Mouse (Mus musculus): ENCODE results near the gene Wwc1. TPM values are rescaled to one million over a fixed set of nuclear protein-coding genes. Genes with fewer than 3 reads are reported as not detected.

The Wwc1 gene
- polyA plus RNA-seq, 1 experiment from 2014 or later, result 7.8 TPM

- H3K4me1 ChIP-seq (ENCODE audit: control insufficient read depth, insufficient read depth, low read length), result 0 out of 2 replicates have a peak, but pooled peaks cover 2% of the 10 kb centered on the region
These were observed 48.0 kb downstream of the Wwc1 start for GRCm38 (mm10) chr11:35932121-35932885.

DNA sequence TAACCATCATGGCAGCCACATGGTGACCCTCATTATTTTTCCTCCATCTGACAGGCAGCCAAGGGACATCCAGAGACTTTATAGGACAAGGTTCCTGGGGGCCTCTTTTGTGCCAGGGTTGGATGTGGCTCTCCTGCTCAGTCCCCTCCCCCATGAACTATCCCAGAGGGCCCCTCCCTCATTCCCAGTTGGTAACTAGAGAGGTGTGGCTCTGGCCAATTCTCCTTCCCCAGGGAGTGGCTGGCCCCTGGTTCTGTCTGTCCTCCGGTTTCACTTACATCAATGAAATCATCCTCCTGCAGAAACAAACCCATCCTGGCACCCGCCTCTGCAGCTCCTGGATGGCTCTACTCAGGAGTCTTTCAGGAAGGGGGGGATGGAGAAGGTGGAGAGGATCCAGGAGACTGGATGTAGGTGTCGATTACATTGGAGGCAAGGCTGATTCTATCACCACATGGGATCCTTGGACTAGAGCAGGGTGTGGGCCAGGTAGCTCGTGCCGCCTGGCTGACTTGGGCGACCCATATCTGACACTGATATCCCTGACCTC lies 49.7 kb downstream of the Wwc1 start:
- Histone ChIP-seq H3K4me2 (ENCODE audit: low read length) (no peak overlapping the region), H3K9ac (ENCODE audit: low read depth, low read length) (no peak overlapping the region), H3K4me3 (ENCODE audit: low read depth, low read length) (no peak overlapping the region), H3K4me1 (ENCODE audit: control insufficient read depth, insufficient read depth, low read length) (0 out of 2 replicates have a peak, but pooled peaks cover 2% of the 10 kb centered on the region), H3K27me3 (ENCODE audit: control insufficient read depth, insufficient read depth, low read depth, low read length) (no peaks in the 10 kb centered on the region), H3K36me3 (ENCODE audit: control insufficient read depth, insufficient read depth, low read length) (no peaks in the 10 kb centered on the region), H3K27ac (ENCODE audit: low read length) (no peak overlapping the region), H3K9me3 (replicated peaks; ENCODE audit: control insufficient read depth, low read length, poor library complexity, severe bottlenecking) (peaks cover 3% of the 10 kb centered on the region; the same call in 1 of the 2 replicates)
- 95% methylated on average over 6 of the region's 6 CpGs for WGBS
- ATAC-seq, result no peak

More at GRCm38 (mm10) chr11:35932121-35932885, 48.0 kb downstream of the Wwc1 start:
- Histone ChIP-seq H3K27ac (ENCODE audit: low read length) (no peak overlapping the region), H3K9ac (ENCODE audit: low read depth, low read length) (no peak overlapping the region), H3K9me3 (replicated peaks; ENCODE audit: control insufficient read depth, low read length, poor library complexity, severe bottlenecking) (no peaks in the 10 kb centered on the region), H3K4me3 (ENCODE audit: low read depth, low read length) (no peak overlapping the region), H3K27me3 (ENCODE audit: control insufficient read depth, insufficient read depth, low read depth, low read length) (no peaks in the 10 kb centered on the region), H3K36me3 (ENCODE audit: control insufficient read depth, insufficient read depth, low read length) (no peaks in the 10 kb centered on the region), H3K4me2 (ENCODE audit: low read length) (no peak overlapping the region)
- no peak for ATAC-seq
- 79% methylated on average over 14 of the region's 14 CpGs for WGBS

DNA sequence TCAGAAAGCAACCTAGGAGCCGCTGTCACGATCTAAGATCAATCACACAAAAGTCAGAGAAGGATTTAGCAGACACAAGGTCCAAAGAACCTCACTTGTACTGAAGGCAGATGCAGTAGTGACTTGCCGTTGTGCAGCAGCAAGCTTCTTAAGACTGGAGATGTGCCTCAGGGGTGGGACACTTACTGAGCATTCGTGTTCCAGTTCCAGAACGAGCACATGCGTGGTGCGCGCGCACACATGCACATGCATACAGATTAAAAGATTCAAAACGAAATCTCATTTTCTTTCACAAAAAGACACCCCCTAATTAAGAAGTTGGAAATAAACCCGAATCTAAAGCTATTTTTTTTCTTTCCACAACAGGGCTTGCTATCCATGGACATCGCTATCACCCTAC lies 51.9 kb downstream of the Wwc1 start:
- ATAC-seq, result no peak
- 90% methylated on average over 12 of the region's 12 CpGs for WGBS
- Histone ChIP-seq H3K4me3 (ENCODE audit: low read depth, low read length) (no peak overlapping the region), H3K4me2 (ENCODE audit: low read length) (no peak overlapping the region), H3K27ac (ENCODE audit: low read length) (no peak overlapping the region), H3K9me3 (replicated peaks; ENCODE audit: control insufficient read depth, low read length, poor library complexity, severe bottlenecking) (peaks cover 3% of the 10 kb centered on the region; the same call in 1 of the 2 replicates), H3K36me3 (ENCODE audit: control insufficient read depth, insufficient read depth, low read length) (no peaks in the 10 kb centered on the region), H3K4me1 (ENCODE audit: control insufficient read depth, insufficient read depth, low read length) (0 out of 2 replicates have a peak, but pooled peaks cover 2% of the 10 kb centered on the region), H3K9ac (ENCODE audit: low read depth, low read length) (no peak overlapping the region), H3K27me3 (ENCODE audit: control insufficient read depth, insufficient read depth, low read depth, low read length) (no peaks in the 10 kb centered on the region)

GRCm38 (mm10) chr11:35927309-35927708 lies 53.0 kb downstream of the Wwc1 start:
- peak; percentile 85 for ATAC-seq
- Histone ChIP-seq H3K36me3 (ENCODE audit: control insufficient read depth, insufficient read depth, low read length) (no peaks in the 10 kb centered on the region), H3K27me3 (ENCODE audit: control insufficient read depth, insufficient read depth, low read depth, low read length) (no peaks in the 10 kb centered on the region), H3K9ac (ENCODE audit: low read depth, low read length) (no peak overlapping the region), H3K27ac (ENCODE audit: low read length) (peak overlapping the region; percentile 66), H3K4me1 (ENCODE audit: control insufficient read depth, insufficient read depth, low read length) (peaks cover 7% of the 10 kb centered on the region; the same call in 1 of the 2 replicates), H3K4me2 (ENCODE audit: low read length) (no peak overlapping the region), H3K4me3 (ENCODE audit: low read depth, low read length) (no peak overlapping the region), H3K9me3 (replicated peaks; ENCODE audit: control insufficient read depth, low read length, poor library complexity, severe bottlenecking) (peaks cover 3% of the 10 kb centered on the region; the same call in 1 of the 2 replicates)
- WGBS, result 27% methylated on average over 14 of the region's 14 CpGs

DNA sequence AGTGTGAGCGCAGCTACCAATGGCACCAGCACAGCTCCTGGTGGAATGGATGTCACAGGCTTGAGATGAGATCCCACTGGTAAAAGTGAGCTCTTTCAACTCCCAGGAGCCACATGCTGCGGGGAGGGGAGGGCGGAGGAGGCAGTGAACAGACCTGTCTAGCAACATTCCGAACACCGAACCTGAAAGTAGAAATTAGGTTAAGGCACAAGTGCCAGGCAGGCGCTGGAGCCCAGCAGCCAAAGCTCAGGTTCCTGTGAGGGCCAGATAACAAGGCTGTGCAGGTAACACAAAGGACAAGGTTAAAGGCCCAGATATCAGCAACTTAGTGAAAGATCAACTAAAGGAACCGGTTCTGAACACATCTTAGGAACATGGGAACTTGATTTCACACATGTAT lies 54.7 kb downstream of the Wwc1 start:
- peaks cover 3% of the 10 kb centered on the region; the same call in 1 of the 2 replicates for H3K9me3 ChIP-seq (replicated peaks; ENCODE audit: control insufficient read depth, low read length, poor library complexity, severe bottlenecking)
- no peak overlapping the region for H3K4me3 ChIP-seq (ENCODE audit: low read depth, low read length)
- peaks cover 11% of the 10 kb centered on the region for H3K4me1 ChIP-seq (ENCODE audit: control insufficient read depth, insufficient read depth, low read length)
- no peaks in the 10 kb centered on the region for H3K27me3 ChIP-seq (ENCODE audit: control insufficient read depth, insufficient read depth, low read depth, low read length)
- ATAC-seq, result no peak
- WGBS, result 88% methylated on average over 7 of the region's 7 CpGs
- no peaks in the 10 kb centered on the region for H3K36me3 ChIP-seq (ENCODE audit: control insufficient read depth, insufficient read depth, low read length)
- 0 out of 2 replicates have a peak overlapping the region, but pooled peaks have one; percentile 24 for H3K27ac ChIP-seq (ENCODE audit: low read length)
- H3K9ac ChIP-seq (ENCODE audit: low read depth, low read length), result no peak overlapping the region
- no peak overlapping the region for H3K4me2 ChIP-seq (ENCODE audit: low read length)

GRCm38 (mm10) chr11:35922205-35922873 lies 58.0 kb downstream of the Wwc1 start:
- H3K4me2 ChIP-seq (ENCODE audit: low read length), result no peak overlapping the region
- H3K4me1 ChIP-seq (ENCODE audit: control insufficient read depth, insufficient read depth, low read length), result peaks cover 18% of the 10 kb centered on the region
- WGBS, result 29% methylated on average over 12 of the region's 12 CpGs
- no peak overlapping the region for H3K4me3 ChIP-seq (ENCODE audit: low read depth, low read length)
- no peaks in the 10 kb centered on the region for H3K36me3 ChIP-seq (ENCODE audit: control insufficient read depth, insufficient read depth, low read length)
- no peak overlapping the region for H3K27ac ChIP-seq (ENCODE audit: low read length)
- H3K27me3 ChIP-seq (ENCODE audit: control insufficient read depth, insufficient read depth, low read depth, low read length), result no peaks in the 10 kb centered on the region
- ATAC-seq, result peak; percentile 14; the same call in 1 of the 2 replicates
- H3K9me3 ChIP-seq (replicated peaks; ENCODE audit: control insufficient read depth, low read length, poor library complexity, severe bottlenecking), result peaks cover 3% of the 10 kb centered on the region; the same call in 1 of the 2 replicates
- no peak overlapping the region for H3K9ac ChIP-seq (ENCODE audit: low read depth, low read length)

GRCm38 (mm10) chr11:35920776-35921175 lies 59.6 kb downstream of the Wwc1 start:
- 85% methylated on average over 5 of the region's 5 CpGs for WGBS
- Histone ChIP-seq H3K4me1 (ENCODE audit: control insufficient read depth, insufficient read depth, low read length) (peaks cover 18% of the 10 kb centered on the region), H3K4me3 (ENCODE audit: low read depth, low read length) (no peak overlapping the region), H3K27me3 (ENCODE audit: control insufficient read depth, insufficient read depth, low read depth, low read length) (no peaks in the 10 kb centered on the region), H3K36me3 (ENCODE audit: control insufficient read depth, insufficient read depth, low read length) (no peaks in the 10 kb centered on the region), H3K27ac (ENCODE audit: low read length) (peak overlapping the region; percentile 60), H3K4me2 (ENCODE audit: low read length) (no peak overlapping the region), H3K9me3 (replicated peaks; ENCODE audit: control insufficient read depth, low read length, poor library complexity, severe bottlenecking) (no peaks in the 10 kb centered on the region), H3K9ac (ENCODE audit: low read depth, low read length) (no peak overlapping the region)
- no peak for ATAC-seq

DNA sequence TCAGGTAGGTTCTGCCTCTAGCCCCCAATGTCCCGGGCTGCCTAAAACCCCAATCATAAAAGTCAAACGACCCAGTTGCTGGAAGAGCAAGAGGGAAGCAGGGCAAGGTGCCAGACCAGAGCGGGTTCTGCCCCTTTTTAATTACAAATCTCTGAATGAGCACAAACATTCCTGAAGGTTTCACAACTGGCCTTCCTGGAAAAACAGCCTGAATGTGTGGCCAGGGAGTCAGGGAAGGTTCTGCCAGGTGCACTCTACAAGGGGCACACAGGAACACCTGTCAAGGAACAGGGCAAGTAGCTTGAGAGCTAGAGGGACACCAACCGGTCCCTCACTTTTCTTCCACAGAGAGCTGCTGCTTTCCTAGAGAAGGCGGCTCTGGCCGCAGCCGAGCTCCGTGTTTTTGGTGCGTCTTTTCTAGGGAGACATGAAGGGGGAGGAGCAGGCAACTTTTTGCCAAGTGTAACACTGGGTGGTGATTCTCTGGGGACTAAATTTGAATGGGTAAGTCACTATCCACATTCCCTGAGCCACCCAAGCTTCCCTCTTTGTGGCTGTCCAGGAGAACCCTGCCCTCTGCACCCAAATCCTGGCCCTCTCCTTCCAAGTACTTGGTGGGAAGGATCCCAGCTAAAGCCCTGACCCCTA lies 60.3 kb downstream of the Wwc1 start:
- H3K4me1 ChIP-seq (ENCODE audit: control insufficient read depth, insufficient read depth, low read length), result peaks cover 18% of the 10 kb centered on the region
- WGBS, result 62% methylated on average over 9 of the region's 9 CpGs

More for the DNA sequence above, 60.3 kb downstream of the Wwc1 start:
- ATAC-seq, result no peak
- Histone ChIP-seq H3K9me3 (replicated peaks; ENCODE audit: control insufficient read depth, low read length, poor library complexity, severe bottlenecking) (no peaks in the 10 kb centered on the region), H3K36me3 (ENCODE audit: control insufficient read depth, insufficient read depth, low read length) (no peaks in the 10 kb centered on the region), H3K4me2 (ENCODE audit: low read length) (no peak overlapping the region), H3K27ac (ENCODE audit: low read length) (peak overlapping the region; percentile 60), H3K4me3 (ENCODE audit: low read depth, low read length) (no peak overlapping the region), H3K27me3 (ENCODE audit: control insufficient read depth, insufficient read depth, low read depth, low read length) (no peaks in the 10 kb centered on the region), H3K9ac (ENCODE audit: low read depth, low read length) (no peak overlapping the region)

Measured in midbrain, embryonic 16.5 days (tissue).